Mouse (Mus musculus): ENCODE results near the gene Shc2.

The Shc2 gene

GRCm38 (mm10) chr10:79668771-79669575, 31.3 kb upstream of the Shc2 start, which contains the start of gene Tpgs1:
Gene Tpgs1 (plus strand): TSS chr10:79669369.
- peak; percentile 76 to 93 for DNase-seq (ENCODE audit: low spot score in 2 of 2)

GRCm38 (mm10) chr10:79668076-79668475, 30.4 kb upstream of the Shc2 start:
- no peak for DNase-seq (ENCODE audit: low spot score in 2 of 2)

GRCm38 (mm10) chr10:79666493-79666892, 28.8 kb upstream of the Shc2 start:
- no peak for DNase-seq (ENCODE audit: low spot score in 2 of 2)

- DNase-seq (ENCODE audit: low spot score in 2 of 2) = no peak
Measured at GRCm38 (mm10) chr10:79665051-79665450, 27.3 kb upstream of the Shc2 start.

GRCm38 (mm10) chr10:79664131-79664665, 26.5 kb upstream of the Shc2 start, which contains the start of gene Madcam1:
Gene Madcam1 (plus strand): TSS chr10:79664559.
- peak; percentile 67 to 85 for DNase-seq (ENCODE audit: low spot score in 2 of 2)

- no peak for DNase-seq (ENCODE audit: low spot score in 2 of 2)
Measured at GRCm38 (mm10) chr10:79661861-79662260, 24.1 kb upstream of the Shc2 start.

- DNase-seq (ENCODE audit: low spot score in 2 of 2) = no peak
Measured at GRCm38 (mm10) chr10:79660298-79660697, 22.6 kb upstream of the Shc2 start.

- no peak for DNase-seq (ENCODE audit: low spot score in 2 of 2)
Measured at GRCm38 (mm10) chr10:79658829-79659228, 21.1 kb upstream of the Shc2 start.

- DNase-seq (ENCODE audit: low spot score in 2 of 2) = no peak
Measured at GRCm38 (mm10) chr10:79654946-79655395, 17.3 kb upstream of the Shc2 start.

- no peak for DNase-seq (ENCODE audit: low spot score in 2 of 2)
Measured at GRCm38 (mm10) chr10:79652789-79653188, 15.1 kb upstream of the Shc2 start.

- DNase-seq (ENCODE audit: low spot score in 2 of 2) = peak; percentile 61 to 89
Measured at GRCm38 (mm10) chr10:79649070-79649751, 11.5 kb upstream of the Shc2 start.

GRCm38 (mm10) chr10:79645711-79646110, 8.0 kb upstream of the Shc2 start, which contains the start of gene Odf3l2:
Gene Odf3l2 (minus strand): TSS chr10:79645738.
- DNase-seq (ENCODE audit: low spot score in 2 of 2) = no peak

GRCm38 (mm10) chr10:79638486-79639204, 927 bp upstream of the Shc2 start:
- peak in 1 of 2 experiments; percentile 59 for DNase-seq (ENCODE audit: low spot score in 2 of 2)

GRCm38 (mm10) chr10:79636287-79636686, 1.4 kb downstream of the Shc2 start:
- no peak for DNase-seq (ENCODE audit: low spot score in 2 of 2)

- no peak for DNase-seq (ENCODE audit: low spot score in 2 of 2)
Measured at GRCm38 (mm10) chr10:79633006-79633777, 4.5 kb downstream of the Shc2 start.

- peak in 1 of 2 experiments; percentile 84 for DNase-seq (ENCODE audit: low spot score in 2 of 2)
Measured at GRCm38 (mm10) chr10:79631432-79631831, 6.3 kb downstream of the Shc2 start.

- DNase-seq (ENCODE audit: low spot score in 2 of 2) = no peak
Measured at GRCm38 (mm10) chr10:79628377-79628776, 9.3 kb downstream of the Shc2 start.

- DNase-seq (ENCODE audit: low spot score in 2 of 2) = no peak
Measured at GRCm38 (mm10) chr10:79626156-79626555, 11.6 kb downstream of the Shc2 start.

- no peak for DNase-seq (ENCODE audit: low spot score in 2 of 2)
Measured at GRCm38 (mm10) chr10:79625398-79625797, 12.3 kb downstream of the Shc2 start.

- no peak for DNase-seq (ENCODE audit: low spot score in 2 of 2)
Measured at GRCm38 (mm10) chr10:79623950-79624349, 13.8 kb downstream of the Shc2 start.

- DNase-seq (ENCODE audit: low spot score in 2 of 2) = no peak
Measured at GRCm38 (mm10) chr10:79616376-79616775, 21.3 kb downstream of the Shc2 start.

All from cerebellum, postnatal 4 days (tissue).